Mouse (Mus musculus) megakaryocyte, adult 5-6 weeks (primary cell): ENCODE data around the gene Ciao2a. TPM values are rescaled to one million over a fixed set of nuclear protein-coding genes. Genes with fewer than 3 reads are reported as not detected.

Source experiments
- ATAC-seq: 2 replicates; pipeline ENCODE4 v1.8.0; 2016; ENCODE audit warnings: mild to moderate bottlenecking, inconsistent platforms; ENCODE audit not compliant: poor library complexity, severe bottlenecking
- total RNA-seq, 2 experiments: library from RNA; stranded (forward) in 1 of 2; stranded (reverse) in 1 of 2; fragments of 153-499, 151-499 nt in 1 of 2; fragments of 221-1000, 200-1000 nt in 1 of 2; gene quantifications; 2 replicates each; pipeline versions ENCODE4 v1.2.3 to v1.2.4; 2015 to 2017

Gene Ciao2a
- total RNA-seq, 2 experiments from 2014 or later: 259 to 455 TPM

- no peak for ATAC-seq
Observed at GRCm38 (mm10) chr9:66119498-66119897, 6.9 kb upstream of the Ciao2a start.

GRCm38 (mm10) chr9:66120106-66120505, 6.3 kb upstream of the Ciao2a start:
- ATAC-seq: no peak

- no peak for ATAC-seq
Observed at GRCm38 (mm10) chr9:66120945-66121344, 5.5 kb upstream of the Ciao2a start.

GRCm38 (mm10) chr9:66121421-66121820, 5.0 kb upstream of the Ciao2a start:
- no peak for ATAC-seq

GRCm38 (mm10) chr9:66123648-66124047, 2.8 kb upstream of the Ciao2a start:
- no peak for ATAC-seq

GRCm38 (mm10) chr9:66124111-66124531, 2.3 kb upstream of the Ciao2a start:
- ATAC-seq: no peak; the same call in 1 of the 2 replicates

- peak; percentile 88 for ATAC-seq
Observed at GRCm38 (mm10) chr9:66124681-66125542, 1.5 kb upstream of the Ciao2a start.

- no peak for ATAC-seq
Observed at GRCm38 (mm10) chr9:66125543-66126455, 612 bp upstream of the Ciao2a start.

- no peak for ATAC-seq
Observed at GRCm38 (mm10) chr9:66127193-66127546, 759 bp downstream of the Ciao2a start.

GRCm38 (mm10) chr9:66127884-66128283, 1.5 kb downstream of the Ciao2a start:
- ATAC-seq: no peak

GRCm38 (mm10) chr9:66131466-66131865, 5.1 kb downstream of the Ciao2a start:
- peak; percentile 70 for ATAC-seq

GRCm38 (mm10) chr9:66135967-66136366, 9.6 kb downstream of the Ciao2a start:
- peak; percentile 48; the same call in 1 of the 2 replicates for ATAC-seq

GRCm38 (mm10) chr9:66138193-66138592, 11.8 kb downstream of the Ciao2a start:
- no peak for ATAC-seq

- no peak for ATAC-seq
Observed at GRCm38 (mm10) chr9:66142265-66142664, 15.9 kb downstream of the Ciao2a start.

- peak; percentile 88 for ATAC-seq
Observed at GRCm38 (mm10) chr9:66144248-66144647, 17.8 kb downstream of the Ciao2a start.

- ATAC-seq: no peak
Observed at GRCm38 (mm10) chr9:66146141-66146540, 19.7 kb downstream of the Ciao2a start.

- no peak for ATAC-seq
Observed at GRCm38 (mm10) chr9:66152011-66152410, 25.6 kb downstream of the Ciao2a start.

- ATAC-seq: no peak
Observed at GRCm38 (mm10) chr9:66153594-66153993, 27.2 kb downstream of the Ciao2a start.

- no peak for ATAC-seq
Observed at GRCm38 (mm10) chr9:66154013-66154412, 27.6 kb downstream of the Ciao2a start.

- ATAC-seq: no peak
Observed at GRCm38 (mm10) chr9:66155534-66155933, 29.1 kb downstream of the Ciao2a start.
